Mouse (Mus musculus) MEL (cell line): ENCODE measurements around the gene Cnih1. TPM values are rescaled to one million over a fixed set of nuclear protein-coding genes. Genes with fewer than 3 reads are reported as not detected.
A peak's percentile ranks its signal among the peaks of the same experiment; 100 is the strongest.

Experiments
- DNase-seq: peaks from one replicate; pipeline ENCODE4 v3.0.0; 2011; ENCODE audit warnings: low read depth, low spot score
- H3K27ac ChIP-seq: 2 replicates; pipeline ENCODE4 v1.5.1; 2012; ENCODE audit warnings: low read depth, mild to moderate bottlenecking, control low read depth, low read length, moderate library complexity; ENCODE audit not compliant: control insufficient read depth
- H3K27me3 ChIP-seq, 2 experiments: fragments of 150-350 bp in 1 of 2; sonication (generic) in 1 of 2; 2 replicates each; pipeline ENCODE4 v1.6.1; 2012; ENCODE audit warnings: low read length in 2 of 2, mild to moderate bottlenecking in 2 of 2, improper control_type of control experiment in 1 of 2, moderate library complexity in 1 of 2; ENCODE audit not compliant: insufficient read depth in 2 of 2, control insufficient read depth in 1 of 2
- H3K36me3 ChIP-seq, 2 experiments: 2 replicates each; pipeline ENCODE4 v1.6.1; 2012 to 2014; ENCODE audit warnings: low read length in 2 of 2, improper control_type of control experiment in 1 of 2, inconsistent platforms in 1 of 2, mild to moderate bottlenecking in 1 of 2; ENCODE audit not compliant: insufficient read depth in 2 of 2, control insufficient read depth in 1 of 2
- H3K4me1 ChIP-seq, 2 experiments: fragments of 150-350 bp in 1 of 2; sonication (generic) in 1 of 2; 2 replicates each; pipeline ENCODE4 v1.6.1; 2012; ENCODE audit warnings: low read length in 2 of 2, improper control_type of control experiment in 1 of 2, mild to moderate bottlenecking in 1 of 2; ENCODE audit not compliant: insufficient read depth in 2 of 2, control insufficient read depth in 1 of 2
- H3K4me3 ChIP-seq, 2 experiments: fragments of 150-350 bp in 1 of 2; sonication (generic) in 1 of 2; 2 replicates each; pipeline ENCODE4 v1.5.1; 2012; ENCODE audit warnings: low read depth in 2 of 2, low read length in 2 of 2, mild to moderate bottlenecking in 2 of 2, moderate library complexity in 2 of 2, control low read depth in 1 of 2, improper control_type of control experiment in 1 of 2; ENCODE audit not compliant: control insufficient read depth in 1 of 2, insufficient read depth in 1 of 2
- H3K79me2 ChIP-seq: 2 replicates; pipeline ENCODE4 v1.6.1; 2012; ENCODE audit warnings: mild to moderate bottlenecking, low read length, moderate library complexity; ENCODE audit not compliant: control insufficient read depth, poor library complexity, insufficient read depth
- H3K9ac ChIP-seq: 2 replicates; pipeline ENCODE4 v1.6.1; 2012; ENCODE audit warnings: low read depth, mild to moderate bottlenecking, control low read depth, low read length, moderate library complexity; ENCODE audit not compliant: control insufficient read depth, poor library complexity, severe bottlenecking
- H3K9me3 ChIP-seq: fragments of 150-350 bp; sonication (generic); replicated peaks from 2 replicates; pipeline ENCODE4 v1.6.1; 2012; ENCODE audit warnings: mild to moderate bottlenecking, low read length, improper control_type of control experiment, moderate library complexity; ENCODE audit not compliant: insufficient read depth
- BHLHE40 ChIP-seq: IDR thresholded peaks from 2 replicates; pipeline ENCODE4 v1.6.1; 2012; ENCODE audit warnings: low read depth, mild to moderate bottlenecking, inconsistent platforms, low read length, improper control_type of control experiment, borderline replicate concordance
- CHD2 ChIP-seq: IDR thresholded peaks from 2 replicates; pipeline ENCODE4 v1.6.1; 2011; ENCODE audit warnings: low read length, improper control_type of control experiment
- CTCF ChIP-seq, 3 experiments: IDR thresholded peaks in 2 of 3; conservative IDR thresholded peaks in 1 of 3; 2 replicates each; pipeline ENCODE4 v1.5.1; 2011 to 2012; ENCODE audit warnings: low read length in 3 of 3, low read depth in 2 of 3, mild to moderate bottlenecking in 2 of 3, improper control_type of control experiment in 1 of 3, inconsistent platforms in 1 of 3, mixed read lengths in 1 of 3, moderate library complexity in 1 of 3; ENCODE audit not compliant: control insufficient read depth in 1 of 3, insufficient read depth in 1 of 3, poor library complexity in 1 of 3, severe bottlenecking in 1 of 3
- E2F4 ChIP-seq: IDR thresholded peaks from 2 replicates; pipeline ENCODE4 v1.6.1; 2011; ENCODE audit warnings: low read depth, low read length, improper control_type of control experiment, borderline replicate concordance
- ELF1 ChIP-seq: IDR thresholded peaks from 2 replicates; pipeline ENCODE4 v1.6.1; 2014; ENCODE audit warnings: low read depth, mild to moderate bottlenecking, inconsistent platforms, low read length, improper control_type of control experiment, moderate library complexity
- EP300 ChIP-seq, 2 experiments: IDR thresholded peaks; 2 replicates each; pipeline ENCODE4 v1.6.1; 2011; ENCODE audit warnings: improper control_type of control experiment in 2 of 2, low read length in 2 of 2, low read depth in 1 of 2, mild to moderate bottlenecking in 1 of 2
- ETS1 ChIP-seq: IDR thresholded peaks from 2 replicates; pipeline ENCODE4 v1.6.1; 2012; ENCODE audit warnings: low read depth, mild to moderate bottlenecking, inconsistent platforms, low read length, improper control_type of control experiment, moderate library complexity
- GABPA ChIP-seq: IDR thresholded peaks from 2 replicates; pipeline ENCODE4 v1.6.1; 2012; ENCODE audit warnings: low read depth, mild to moderate bottlenecking, inconsistent platforms, low read length, improper control_type of control experiment, moderate library complexity
- GATA1 ChIP-seq: IDR thresholded peaks from 2 replicates; pipeline ENCODE4 v1.6.1; 2011; ENCODE audit warnings: low read depth, low read length, improper control_type of control experiment
- JUND ChIP-seq: IDR thresholded peaks from 2 replicates; pipeline ENCODE4 v1.6.1; 2011; ENCODE audit warnings: low read depth, mild to moderate bottlenecking, improper control_type of control experiment, low read length
- MAFK ChIP-seq: IDR thresholded peaks from 2 replicates; pipeline ENCODE4 v1.6.1; 2011; ENCODE audit warnings: low read depth, mild to moderate bottlenecking, low read length, improper control_type of control experiment, borderline replicate concordance
- MXI1 ChIP-seq: IDR thresholded peaks from 2 replicates; pipeline ENCODE4 v1.6.1; 2011; ENCODE audit warnings: mild to moderate bottlenecking, low read depth, low read length, improper control_type of control experiment
- MYB ChIP-seq: IDR thresholded peaks from 2 replicates; pipeline ENCODE4 v1.6.1; 2011; ENCODE audit warnings: mild to moderate bottlenecking, low read depth, low read length, improper control_type of control experiment
- MYC ChIP-seq: IDR thresholded peaks from 2 replicates; pipeline ENCODE4 v1.6.1; 2011; ENCODE audit warnings: low read depth, mild to moderate bottlenecking, low read length, improper control_type of control experiment, moderate library complexity
- NELFE ChIP-seq: IDR thresholded peaks from 2 replicates; pipeline ENCODE4 v1.6.1; 2011; ENCODE audit warnings: low read depth, low read length, improper control_type of control experiment
- NRF1 ChIP-seq: IDR thresholded peaks from 2 replicates; pipeline ENCODE4 v1.6.1; 2014; ENCODE audit warnings: low read depth, mild to moderate bottlenecking, inconsistent platforms, low read length, improper control_type of control experiment, moderate library complexity; ENCODE audit not compliant: poor library complexity, insufficient read depth, severe bottlenecking
- POLR2A ChIP-seq, 2 experiments: IDR thresholded peaks; 2 replicates each; pipeline ENCODE4 v1.6.1; 2011 to 2012; ENCODE audit warnings: low read length in 2 of 2, mild to moderate bottlenecking in 2 of 2, control low read depth in 1 of 2, improper control_type of control experiment in 1 of 2, low read depth in 1 of 2, moderate library complexity in 1 of 2; ENCODE audit not compliant: control insufficient read depth in 1 of 2, insufficient read depth in 1 of 2, poor library complexity in 1 of 2
- POLR2AphosphoS2 ChIP-seq: IDR thresholded peaks from 2 replicates; pipeline ENCODE4 v1.6.1; 2011; ENCODE audit warnings: low read length, improper control_type of control experiment
- POLR2AphosphoS5 ChIP-seq: IDR thresholded peaks from 2 replicates; pipeline ENCODE4 v1.6.1; 2012; ENCODE audit warnings: low read depth, borderline replicate concordance, mild to moderate bottlenecking, inconsistent platforms, low read length, moderate library complexity, mixed read lengths
- RAD21 ChIP-seq: IDR thresholded peaks from 2 replicates; pipeline ENCODE4 v1.6.1; 2011; ENCODE audit warnings: mild to moderate bottlenecking, low read depth, low read length, improper control_type of control experiment
- SIN3A ChIP-seq: IDR thresholded peaks from 2 replicates; pipeline ENCODE4 v1.6.1; 2012; ENCODE audit warnings: low read length, improper control_type of control experiment, inconsistent platforms
- TAL1 ChIP-seq: IDR thresholded peaks from 2 replicates; pipeline ENCODE4 v1.6.1; 2012; ENCODE audit warnings: mild to moderate bottlenecking, inconsistent platforms, low read length, moderate library complexity, mixed read lengths
- TBP ChIP-seq: IDR thresholded peaks from 2 replicates; pipeline ENCODE4 v1.8.0; 2011; ENCODE audit warnings: low read depth, low read length, improper control_type of control experiment
- TCF12 ChIP-seq: IDR thresholded peaks from 2 replicates; pipeline ENCODE4 v1.6.1; 2014; ENCODE audit warnings: low read depth, mild to moderate bottlenecking, inconsistent platforms, low read length, improper control_type of control experiment, moderate library complexity
- UBTF ChIP-seq: IDR thresholded peaks from 2 replicates; pipeline ENCODE4 v1.6.1; 2012; ENCODE audit warnings: low read depth, mild to moderate bottlenecking, inconsistent platforms, low read length, improper control_type of control experiment, moderate library complexity, borderline replicate concordance; ENCODE audit not compliant: insufficient read depth
- USF2 ChIP-seq, 2 experiments: IDR thresholded peaks; 2 replicates each; pipeline ENCODE4 v1.6.1; 2011 to 2012; ENCODE audit warnings: improper control_type of control experiment in 2 of 2, low read length in 2 of 2, borderline replicate concordance in 1 of 2, inconsistent platforms in 1 of 2, low read depth in 1 of 2, mild to moderate bottlenecking in 1 of 2; ENCODE audit not compliant: insufficient read depth in 1 of 2
- ZC3H11A ChIP-seq: IDR thresholded peaks from 2 replicates; pipeline ENCODE4 v1.6.1; 2012; ENCODE audit warnings: low read depth, mild to moderate bottlenecking, inconsistent platforms, low read length, improper control_type of control experiment
- ZNF384 ChIP-seq: IDR thresholded peaks from 2 replicates; pipeline ENCODE4 v1.6.1; 2012; ENCODE audit warnings: low read depth, mild to moderate bottlenecking, inconsistent platforms, low read length, improper control_type of control experiment
- polyA plus RNA-seq, 2 experiments: library from polyadenylated mRNA; stranded (reverse) in 1 of 2; unstranded in 1 of 2; fragments of >175 nt in 1 of 2; fragments of >200 nt in 1 of 2; gene quantifications; 2 replicates each; pipeline versions ENCODE4 v1.2.1 to v1.2.4; 2012; ENCODE audit warnings: low replicate concordance in 2 of 2, low read depth in 1 of 2; ENCODE audit not compliant: insufficient read length in 2 of 2, insufficient read depth in 1 of 2, missing spikeins in 1 of 2
- total RNA-seq: library from RNA; depleted of rRNA; stranded (reverse); fragments of 300-350 nt; gene quantifications from 2 replicates; pipeline ENCODE4 v1.2.3, GENCODE M21; 2012

The Cnih1 gene
- total and polyA plus RNA-seq, 3 experiments: 50.6 to 155 TPM; not detected in 1

GRCm38 (mm10) chr14:46832354-46833272, 44.4 kb upstream of the Cnih1 start:
- H3K4me1 ChIP-seq: peaks cover 2 to 3% of the 10 kb centered on the region in 2 experiments
- H3K27me3 ChIP-seq: no peaks in the 10 kb centered on the region
- peaks cover 6% of the 10 kb centered on the region for H3K79me2 ChIP-seq
- H3K27ac ChIP-seq: peak overlapping the region; percentile 13; the same call in 1 of the 2 replicates
- peak; percentile 66 for DNase-seq
- peak overlapping the region; percentile 84 for H3K9ac ChIP-seq
- H3K4me3 ChIP-seq: peak overlapping the region; percentile 76 to 84
- H3K9me3 ChIP-seq: no peaks in the 10 kb centered on the region
- no peak for TF ChIP-seq TBP
- TF ChIP-seq MXI1: peak; percentile 41; the same call in 1 of the 2 replicates
- TF ChIP-seq NELFE: no peak
- peak; percentile 42 for TF ChIP-seq SIN3A
- no peak for TF ChIP-seq CTCF (IDR thresholded peaks at IDR 0.05 in 2 of 3, conservative IDR thresholded peaks at IDR 0.05 in 1 of 3; ENCODE audit: control insufficient read depth in 1 of 3, insufficient read depth in 1 of 3, low read depth in 2 of 3, low read length in 3 of 3, poor library complexity in 1 of 3, severe bottlenecking in 1 of 3)
- no peak for TF ChIP-seq GATA1
- peak; percentile 41; the same call in 1 of the 2 replicates for TF ChIP-seq ETS1
- no peak for TF ChIP-seq POLR2AphosphoS2
- H3K36me3 ChIP-seq: peaks cover 0 to 8% of the 10 kb centered on the region in 2 experiments; a peak in 2 of 4 replicates

GRCm38 (mm10) chr14:46831837-46832333, 43.7 kb upstream of the Cnih1 start, which contains the start of gene Cgrrf1:
Gene Cgrrf1, plus strand, starts transcription at chr14:46832125.
- peaks cover 4% of the 10 kb centered on the region for H3K79me2 ChIP-seq
- no peaks in the 10 kb centered on the region for H3K9me3 ChIP-seq
- peaks cover 2 to 3% of the 10 kb centered on the region in 2 experiments for H3K4me1 ChIP-seq
- H3K4me3 ChIP-seq: peak within 1 kb of the TSS; percentile 76 to 84
- peaks cover 0 to 8% of the 10 kb centered on the region in 2 experiments; a peak in 2 of 4 replicates for H3K36me3 ChIP-seq
- H3K27ac ChIP-seq: peak within 1 kb of the TSS; percentile 74
- DNase-seq: peak; percentile 97
- peak within 1 kb of the TSS; percentile 84 for H3K9ac ChIP-seq
- H3K27me3 ChIP-seq: no peaks in the 10 kb centered on the region
- TF ChIP-seq MYB (no peak), POLR2AphosphoS2 (peak; percentile 92), TBP (peak; percentile 71), GABPA (no peak), POLR2AphosphoS5 (no peak), MYC (peak; percentile 32; the same call in 1 of the 2 replicates), UBTF (peak; percentile 73; the same call in 1 of the 2 replicates), GATA1 (no peak), JUND (no peak), SIN3A (peak; percentile 87), TAL1 (no peak), USF2 (IDR thresholded peaks at IDR 0.05; ENCODE audit: borderline replicate concordance in 1 of 2, insufficient read depth in 1 of 2, low read depth in 1 of 2, low read length in 2 of 2) (no peak), E2F4 (0 out of 2 replicates have a peak, but pooled peaks have one; percentile 37), BHLHE40 (no peak), ZNF384 (no peak), NRF1 (no peak), ELF1 (peak; percentile 50; the same call in 1 of the 2 replicates), CHD2 (no peak), RAD21 (no peak; the same call in 1 of the 2 replicates), EP300 (IDR thresholded peaks at IDR 0.05; ENCODE audit: low read depth in 1 of 2, low read length in 2 of 2) (peak in 1 of 2 experiments; percentile 28; a peak in 1 of 4 replicates), MAFK (no peak), POLR2A (IDR thresholded peaks at IDR 0.05; ENCODE audit: control insufficient read depth in 1 of 2, insufficient read depth in 1 of 2, low read depth in 1 of 2, low read length in 2 of 2, poor library complexity in 1 of 2) (peak; percentile 57 to 87; a peak in 3 of 4 replicates), ZC3H11A (no peak), TCF12 (peak; percentile 56; the same call in 1 of the 2 replicates)
